Mouse (Mus musculus) heart, embryonic 10.5 days (tissue): Measurements from ENCODE around the gene Slc30a1. TPM values are rescaled to one million over a fixed set of nuclear protein-coding genes. Genes with fewer than 3 reads are reported as not detected.

Source experiments
- DNase-seq: peaks from one replicate; pipeline ENCODE4 v3.0.0-alpha.2; 2017; ENCODE audit warnings: low spot score
- H3K27ac ChIP-seq: fragments of 300-500 bp; sonication (generic); 2 replicates; pipeline ENCODE4 v1.5.1; 2016; ENCODE audit warnings: mild to moderate bottlenecking
- H3K27me3 ChIP-seq: fragments of 300-500 bp; sonication (generic); 2 replicates; pipeline ENCODE4 v1.6.1; 2016; ENCODE audit warnings: mild to moderate bottlenecking; ENCODE audit not compliant: poor library complexity, insufficient read depth, severe bottlenecking
- H3K36me3 ChIP-seq: fragments of 300-500 bp; sonication (generic); 2 replicates; pipeline ENCODE4 v1.6.1; 2016; ENCODE audit warnings: mild to moderate bottlenecking, moderate library complexity
- H3K4me1 ChIP-seq: fragments of 300-500 bp; sonication (generic); 2 replicates; pipeline ENCODE4 v1.6.1; 2016; ENCODE audit warnings: mild to moderate bottlenecking
- H3K4me3 ChIP-seq: fragments of 300-500 bp; sonication (generic); 2 replicates; pipeline ENCODE4 v1.5.1; 2016; ENCODE audit warnings: mild to moderate bottlenecking, moderate library complexity
- H3K9me3 ChIP-seq: fragments of 300-500 bp; sonication (generic); 2 replicates; pipeline ENCODE4 v1.6.1; 2016; ENCODE audit warnings: mild to moderate bottlenecking, moderate library complexity
- WGBS: fragments of 180-500 bp; shearing (Covaris S2); methylation state at CpG from one replicate; pipeline ENCODE4 v1.1.7; 2016; 5-methylcytosine and 5-hydroxymethylcytosine counted together
- polyA plus RNA-seq: library from polyadenylated mRNA; unstranded; fragments of >200 nt; fragmentation: Nextera tagmentation; extraction: Ambion mirVana; gene quantifications from 2 replicates; pipeline ENCODE4 v1.2.1, GENCODE M21; 2016

Gene Slc30a1
- polyA plus RNA-seq, result 1.8 and 2.5 TPM in 2 replicates

DNA sequence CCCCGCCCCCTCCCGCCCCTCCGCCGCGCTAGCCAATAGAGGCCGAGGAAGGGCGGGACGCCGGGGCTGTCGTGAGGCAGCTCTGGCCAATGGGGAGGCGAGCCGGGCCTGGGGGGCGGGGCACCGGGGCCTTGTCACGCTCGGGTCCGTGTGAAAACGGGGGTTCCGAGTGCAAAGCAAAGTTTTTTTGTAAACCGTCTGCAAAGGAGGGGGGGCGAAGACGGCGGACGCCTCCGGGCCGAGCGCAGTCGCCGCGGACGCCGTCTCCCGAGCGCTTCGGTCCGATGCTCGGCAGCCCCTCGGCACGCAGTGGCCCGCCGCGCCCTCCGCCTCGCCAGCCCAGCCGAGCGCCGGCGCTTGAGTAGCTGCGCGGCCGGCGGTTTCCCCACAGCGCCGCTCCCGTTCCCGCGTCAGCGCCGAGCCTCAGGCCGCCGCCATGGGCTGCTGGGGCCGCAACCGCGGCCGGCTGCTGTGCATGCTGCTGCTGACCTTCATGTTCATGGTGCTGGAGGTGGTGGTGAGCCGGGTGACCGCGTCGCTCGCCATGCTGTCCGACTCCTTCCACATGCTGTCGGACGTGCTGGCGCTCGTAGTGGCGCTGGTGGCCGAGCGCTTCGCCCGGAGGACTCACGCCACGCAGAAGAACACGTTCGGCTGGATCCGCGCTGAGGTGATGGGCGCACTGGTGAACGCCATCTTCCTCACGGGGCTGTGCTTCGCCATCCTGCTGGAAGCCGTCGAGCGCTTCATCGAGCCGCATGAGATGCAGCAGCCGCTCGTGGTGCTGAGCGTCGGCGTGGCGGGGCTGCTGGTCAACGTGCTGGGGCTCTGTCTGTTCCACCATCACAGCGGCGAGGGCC is at the start of gene Slc30a1:
TSS of gene Slc30a1 (plus strand) at position 197 of the 860 bp plus-strand sequence.
- under 1% methylated on average over 102 of the region's 104 CpGs for WGBS
- Histone ChIP-seq H3K36me3 (peaks cover 24% of the 10 kb centered on the region), H3K27ac (peak within 1 kb of the TSS; percentile 96), H3K9me3 (no peaks in the 10 kb centered on the region), H3K4me3 (peak within 1 kb of the TSS; percentile 95), H3K27me3 (no peaks in the 10 kb centered on the region; the same call in 1 of the 2 replicates), H3K4me1 (peaks cover 49% of the 10 kb centered on the region)
- peak; percentile 99 for DNase-seq

GRCm38 (mm10) chr1:191856886-191857651 is 49.5 kb upstream of the Slc30a1 start:
- Histone ChIP-seq H3K4me3 (no peak overlapping the region), H3K27me3 (0 out of 2 replicates have a peak, but pooled peaks cover under 1% of the 10 kb centered on the region), H3K27ac (no peak overlapping the region), H3K36me3 (no peaks in the 10 kb centered on the region), H3K4me1 (peaks cover 31% of the 10 kb centered on the region), H3K9me3 (no peaks in the 10 kb centered on the region)
- WGBS, result 84% methylated on average over 5 of the region's 5 CpGs
- DNase-seq, result no peak

- Histone ChIP-seq H3K4me3 (no peak overlapping the region), H3K4me1 (peaks cover 29% of the 10 kb centered on the region), H3K9me3 (no peaks in the 10 kb centered on the region), H3K27me3 (no peaks in the 10 kb centered on the region), H3K36me3 (no peaks in the 10 kb centered on the region), H3K27ac (no peak overlapping the region)
- no peak for DNase-seq
Observed at GRCm38 (mm10) chr1:191858136-191858535, 48.4 kb upstream of the Slc30a1 start.

DNA sequence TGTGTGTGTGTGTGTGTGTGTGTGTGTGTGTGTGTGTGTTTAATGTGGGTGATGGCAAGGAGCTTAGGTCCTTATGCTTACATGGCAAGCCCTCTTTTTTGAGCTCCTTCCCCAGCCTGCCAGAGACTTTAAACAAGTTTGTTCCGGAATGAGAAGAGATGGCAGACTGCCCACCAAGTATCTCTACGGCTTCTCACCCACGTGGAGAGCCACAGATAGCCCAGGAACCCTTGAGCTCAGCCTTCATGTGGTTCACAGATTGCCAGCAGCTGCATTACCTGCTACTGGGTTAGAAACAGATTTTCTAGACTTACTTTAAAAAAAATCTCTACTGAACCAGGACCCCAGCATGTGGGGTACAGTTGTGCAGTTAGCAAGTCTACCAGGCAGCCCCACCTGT is 46.7 kb upstream of the Slc30a1 start:
- Histone ChIP-seq H3K36me3 (no peaks in the 10 kb centered on the region), H3K9me3 (no peaks in the 10 kb centered on the region), H3K4me3 (no peak overlapping the region), H3K27ac (no peak overlapping the region), H3K27me3 (no peaks in the 10 kb centered on the region), H3K4me1 (peaks cover 28% of the 10 kb centered on the region)
- no peak for DNase-seq
- WGBS, result 74% methylated on average over 3 of the region's 3 CpGs

- H3K4me3 ChIP-seq, result no peak overlapping the region
- WGBS, result 63% methylated on average over 5 of the region's 5 CpGs
- H3K27ac ChIP-seq, result no peak overlapping the region
- DNase-seq, result no peak
- no peaks in the 10 kb centered on the region for H3K27me3 ChIP-seq
- H3K9me3 ChIP-seq, result no peaks in the 10 kb centered on the region
- no peaks in the 10 kb centered on the region for H3K36me3 ChIP-seq
- H3K4me1 ChIP-seq, result peaks cover 16% of the 10 kb centered on the region; the same call in 1 of the 2 replicates
Observed at GRCm38 (mm10) chr1:191861247-191861646, 45.3 kb upstream of the Slc30a1 start.

DNA sequence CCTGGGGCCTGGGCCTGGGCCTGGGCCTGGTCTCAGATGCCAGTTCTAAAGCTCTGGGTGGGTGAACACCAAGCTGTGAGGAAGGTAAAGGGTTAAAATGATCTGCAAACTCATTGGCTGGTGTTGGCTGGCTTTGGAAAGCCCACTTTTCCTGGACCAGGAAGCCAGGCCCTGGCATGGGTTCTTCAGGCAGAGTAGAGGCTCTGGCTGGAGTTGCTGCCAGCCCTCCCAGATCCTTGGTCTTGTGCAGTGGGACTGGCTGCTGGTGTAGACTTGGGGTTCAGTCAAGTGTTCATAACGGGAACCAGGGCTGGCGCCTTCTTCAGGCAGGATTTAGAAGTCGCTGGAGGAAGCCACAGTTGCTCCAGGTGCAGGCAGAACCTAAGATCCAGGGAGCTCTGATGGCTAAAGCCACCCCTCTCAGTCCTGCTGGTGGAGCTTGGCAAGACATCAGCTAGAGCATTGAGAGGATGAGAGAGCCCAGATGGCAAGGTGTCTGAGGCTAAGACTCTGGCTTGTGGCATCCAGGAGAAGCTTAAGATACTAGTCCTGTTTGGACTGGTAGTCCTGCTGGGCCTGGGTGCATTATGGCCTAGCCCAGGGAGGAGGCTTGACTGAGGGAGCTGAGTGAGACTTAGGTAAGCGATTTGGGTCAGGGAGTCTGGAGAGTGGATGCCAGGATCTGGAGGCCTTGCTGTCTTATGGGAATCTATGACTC is 42.6 kb upstream of the Slc30a1 start:
- WGBS, result 72% methylated on average over 4 of the region's 4 CpGs
- Histone ChIP-seq H3K4me3 (no peak overlapping the region), H3K4me1 (peaks cover 16% of the 10 kb centered on the region; the same call in 1 of the 2 replicates), H3K27me3 (no peaks in the 10 kb centered on the region), H3K9me3 (no peaks in the 10 kb centered on the region), H3K27ac (0 out of 2 replicates have a peak overlapping the region, but pooled peaks have one; percentile 42), H3K36me3 (no peaks in the 10 kb centered on the region)
- no peak for DNase-seq

DNA sequence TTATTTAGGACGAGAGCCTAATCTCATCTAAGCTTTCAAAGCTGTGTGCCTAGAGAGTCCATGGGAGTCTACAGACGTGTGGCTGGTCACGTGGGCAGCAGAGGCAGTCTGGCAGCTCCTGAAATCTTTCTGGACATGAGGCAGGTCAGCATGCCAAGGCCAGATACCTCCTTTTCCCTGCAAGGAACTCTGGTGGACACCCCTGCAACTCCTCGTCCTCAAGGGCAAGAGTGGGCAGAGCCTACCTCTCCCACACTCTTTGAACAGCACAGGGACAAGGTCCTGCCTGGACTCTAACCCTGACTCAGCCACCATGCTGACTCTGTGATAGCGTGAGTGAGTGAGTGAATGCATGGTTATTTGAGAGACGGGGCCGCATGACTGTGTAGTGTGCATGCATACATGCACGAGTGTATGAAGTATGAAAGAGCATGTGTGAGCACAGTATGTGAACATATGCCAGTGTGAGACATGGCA is 42.0 kb upstream of the Slc30a1 start:
- no peaks in the 10 kb centered on the region for H3K9me3 ChIP-seq
- WGBS, result 76% methylated on average over 8 of the region's 8 CpGs

DNA sequence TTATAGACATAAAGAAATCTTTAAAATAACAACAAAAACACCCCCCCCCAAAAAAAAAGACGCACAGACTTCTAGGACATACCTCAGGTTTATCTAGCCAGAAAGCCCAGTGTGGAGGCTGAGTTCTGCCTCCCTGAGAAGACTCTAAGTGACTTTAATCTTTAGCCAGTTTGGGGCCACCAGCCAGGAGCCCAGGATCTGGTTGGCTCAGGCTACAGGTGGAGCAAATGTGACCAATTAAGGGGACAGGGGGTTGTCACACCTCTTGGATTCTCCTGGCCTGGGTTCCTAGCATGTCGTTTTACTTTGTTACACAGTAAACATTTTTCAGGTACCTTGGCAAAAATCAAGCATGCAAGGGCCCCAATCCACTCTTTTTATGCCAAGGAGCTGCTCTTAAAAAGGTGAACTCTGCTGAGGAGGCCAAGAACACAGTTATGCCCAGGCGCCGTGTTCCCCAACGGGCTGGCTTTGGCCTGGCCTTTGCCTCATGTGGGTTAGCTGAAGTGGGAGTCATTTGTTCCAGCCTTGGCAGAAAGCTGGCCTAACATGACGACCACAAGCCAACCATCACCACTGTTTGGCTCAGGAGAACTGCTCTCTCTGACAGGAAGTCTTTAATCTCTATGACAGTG is 34.4 kb upstream of the Slc30a1 start:
- peaks cover 26% of the 10 kb centered on the region for H3K4me1 ChIP-seq

More for the DNA sequence above, 42.0 kb upstream of the Slc30a1 start:
- no peaks in the 10 kb centered on the region for H3K27me3 ChIP-seq
- H3K27ac ChIP-seq, result no peak overlapping the region
- H3K4me1 ChIP-seq, result peaks cover 16% of the 10 kb centered on the region; the same call in 1 of the 2 replicates
- H3K36me3 ChIP-seq, result no peaks in the 10 kb centered on the region
- no peak overlapping the region for H3K4me3 ChIP-seq
- no peak for DNase-seq

DNA sequence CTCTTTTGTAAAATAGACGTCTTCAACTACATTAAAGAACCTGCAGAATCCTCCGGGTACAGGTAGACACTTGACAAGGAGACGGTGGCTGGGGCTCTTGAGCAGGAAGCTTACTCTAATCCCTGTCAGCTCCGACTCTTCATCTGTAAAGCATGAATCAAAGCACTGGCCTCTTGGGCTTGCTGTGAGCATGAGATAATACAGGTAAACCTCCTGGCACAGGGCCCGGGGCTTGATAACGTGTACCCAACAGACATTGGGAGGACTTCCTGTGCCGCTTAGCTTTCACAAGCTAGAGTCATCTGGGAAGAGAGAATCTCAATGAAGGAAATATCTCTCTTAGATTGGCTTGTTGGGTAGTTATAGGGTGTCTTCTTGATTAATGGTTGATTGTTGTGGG is 31.6 kb upstream of the Slc30a1 start:
- no peaks in the 10 kb centered on the region for H3K27me3 ChIP-seq
- no peak overlapping the region for H3K4me3 ChIP-seq
- DNase-seq, result no peak
- peaks cover 49% of the 10 kb centered on the region for H3K4me1 ChIP-seq
- H3K36me3 ChIP-seq, result no peaks in the 10 kb centered on the region
- no peaks in the 10 kb centered on the region for H3K9me3 ChIP-seq
- no peak overlapping the region for H3K27ac ChIP-seq
- WGBS, result 74% methylated on average over 7 of the region's 7 CpGs

More for the DNA sequence above, 34.4 kb upstream of the Slc30a1 start:
- Histone ChIP-seq H3K36me3 (no peaks in the 10 kb centered on the region), H3K4me3 (no peak overlapping the region), H3K9me3 (no peaks in the 10 kb centered on the region), H3K27me3 (no peaks in the 10 kb centered on the region), H3K27ac (no peak overlapping the region)
- WGBS, result 78% methylated on average over 6 of the region's 6 CpGs
- DNase-seq, result no peak

- Histone ChIP-seq H3K4me1 (peaks cover 54% of the 10 kb centered on the region), H3K9me3 (no peaks in the 10 kb centered on the region), H3K27me3 (no peaks in the 10 kb centered on the region), H3K36me3 (no peaks in the 10 kb centered on the region), H3K27ac (no peak overlapping the region), H3K4me3 (no peak overlapping the region)
- 68% methylated on average over 9 of the region's 9 CpGs for WGBS
- no peak for DNase-seq
Observed at GRCm38 (mm10) chr1:191875683-191876305, 30.8 kb upstream of the Slc30a1 start.

- 69% methylated on average over 10 of the region's 10 CpGs for WGBS
Observed at GRCm38 (mm10) chr1:191877681-191878080, 28.9 kb upstream of the Slc30a1 start.

GRCm38 (mm10) chr1:191878518-191878921 is 28.0 kb upstream of the Slc30a1 start:
- Histone ChIP-seq H3K27me3 (no peaks in the 10 kb centered on the region), H3K9me3 (no peaks in the 10 kb centered on the region), H3K4me3 (no peak overlapping the region), H3K4me1 (peaks cover 77% of the 10 kb centered on the region), H3K36me3 (no peaks in the 10 kb centered on the region), H3K27ac (peak overlapping the region; percentile 52; the same call in 1 of the 2 replicates)
- no peak for DNase-seq
- WGBS, result 56% methylated on average over 4 of the region's 4 CpGs

More at GRCm38 (mm10) chr1:191877681-191878080, 28.9 kb upstream of the Slc30a1 start:
- Histone ChIP-seq H3K36me3 (no peaks in the 10 kb centered on the region), H3K27ac (peak overlapping the region; percentile 52; the same call in 1 of the 2 replicates), H3K4me1 (peaks cover 71% of the 10 kb centered on the region), H3K9me3 (no peaks in the 10 kb centered on the region), H3K27me3 (no peaks in the 10 kb centered on the region), H3K4me3 (no peak overlapping the region)
- DNase-seq, result no peak
